Mouse (Mus musculus) embryo, embryonic 10.5 days (tissue): ENCODE data around the gene Stip1.
"Not testable (repeated sequence)": the region's sequence is repeated elsewhere in the genome, so short reads cannot be mapped to it uniquely, and the experiment has no call there.

Experiments used
- DNase-seq: peaks from one replicate; pipeline ENCODE4 v3.0.0-alpha.2; 2015; ENCODE audit warnings: low spot score

Gene Stip1

GRCm38 (mm10) chr19:7014481-7015135 is 25.2 kb downstream of the Stip1 start:
- DNase-seq, result no peak

GRCm38 (mm10) chr19:7013984-7014383 is 25.8 kb downstream of the Stip1 start:
- DNase-seq, result no peak

DNA sequence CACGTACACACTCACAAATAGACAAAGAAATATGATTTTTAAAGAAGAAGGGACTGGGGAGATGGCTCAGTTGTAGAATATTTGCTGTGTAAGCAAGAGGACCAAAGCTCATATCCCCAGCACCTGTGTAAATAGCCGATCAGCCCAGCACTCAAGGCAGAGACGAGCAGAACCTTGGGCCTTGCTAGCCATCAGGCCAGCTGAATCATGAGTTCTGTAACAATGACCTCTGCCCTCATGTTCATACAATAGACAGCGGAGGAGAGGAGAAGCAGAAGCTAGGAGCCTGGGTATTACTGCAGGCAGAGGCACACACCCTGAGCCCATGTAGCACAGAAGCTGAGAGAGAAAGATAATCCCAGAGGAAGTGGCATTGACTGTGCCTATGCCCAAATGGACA is 27.3 kb downstream of the Stip1 start:
- DNase-seq, result no peak

DNA sequence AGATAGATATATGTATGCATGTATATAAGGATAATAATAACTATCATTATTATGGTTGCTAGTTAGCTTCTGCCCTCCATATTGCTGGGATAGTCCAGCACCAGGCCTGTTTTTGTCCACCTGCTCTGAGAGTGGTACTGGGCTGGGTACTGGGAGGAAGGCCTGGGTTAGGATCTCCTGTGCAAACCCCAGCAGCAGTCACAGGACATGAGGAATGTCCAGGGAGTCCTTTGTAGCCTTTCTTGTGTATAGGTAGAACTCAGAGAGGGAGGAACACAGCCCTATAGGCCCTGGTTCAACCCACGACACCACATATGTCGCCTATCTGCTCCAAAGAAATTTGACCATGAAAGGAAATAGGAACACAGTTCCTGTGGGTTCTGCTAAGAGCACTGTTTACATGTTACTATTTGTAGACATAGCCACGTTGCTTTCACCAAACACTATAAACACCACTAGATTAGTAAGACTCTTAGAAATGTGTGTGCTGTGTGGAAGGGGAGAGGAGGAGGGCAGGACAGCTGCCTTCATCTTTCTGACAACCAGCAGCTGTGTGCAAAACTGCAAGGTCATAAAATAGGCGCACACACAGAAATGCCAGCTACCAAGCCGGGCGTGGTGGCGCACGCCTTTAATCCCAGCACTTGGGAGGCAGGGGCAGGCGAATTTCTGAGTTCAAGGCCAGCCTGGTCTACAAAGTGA is 32.7 kb downstream of the Stip1 start:
- DNase-seq, result no peak

DNA sequence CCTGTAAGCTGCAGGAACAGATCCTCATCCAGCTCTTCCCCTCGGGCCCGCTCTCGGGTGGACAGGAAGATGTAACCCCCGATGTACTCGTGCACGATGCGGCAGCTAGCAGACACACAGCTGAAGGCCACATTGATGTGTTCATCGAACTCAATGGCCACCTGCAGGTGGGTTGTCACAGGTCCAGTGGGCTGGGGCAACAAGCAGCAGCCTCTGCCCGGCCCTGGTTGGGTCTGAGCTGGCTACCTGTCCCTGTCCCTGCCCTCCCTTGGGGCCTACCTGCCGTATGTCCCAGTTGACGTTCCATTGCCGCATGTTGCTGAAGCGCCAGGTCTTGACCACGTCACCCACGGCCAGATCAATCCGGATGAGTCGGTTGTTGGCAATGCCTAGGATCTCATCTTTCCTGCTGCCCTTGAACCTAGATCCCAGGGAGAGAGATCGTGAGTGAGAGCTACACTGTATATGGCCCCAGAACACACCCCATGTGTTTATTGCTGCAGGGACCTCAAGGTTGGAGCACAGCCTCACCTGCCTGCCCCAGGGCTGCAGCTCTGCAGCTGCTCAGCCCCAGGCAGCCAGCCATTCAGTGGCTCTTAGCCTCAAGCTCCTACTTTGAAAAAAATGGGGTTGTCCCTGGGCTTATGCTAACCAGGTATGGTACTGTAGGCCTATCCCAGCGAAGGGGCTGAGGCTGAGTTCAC is 40.3 kb downstream of the Stip1 start:
- DNase-seq, result no peak

GRCm38 (mm10) chr19:6997721-6998290 is 42.0 kb downstream of the Stip1 start:
- no peak for DNase-seq

- DNase-seq, result peak; percentile 96
Measured at GRCm38 (mm10) chr19:6996006-6996405, 43.8 kb downstream of the Stip1 start, which contains the start of the genes Nudt22 and Trpt1. Gene Nudt22 (minus strand): TSS chr19:6996117. Gene Trpt1 (plus strand): TSS chr19:6996131.

DNA sequence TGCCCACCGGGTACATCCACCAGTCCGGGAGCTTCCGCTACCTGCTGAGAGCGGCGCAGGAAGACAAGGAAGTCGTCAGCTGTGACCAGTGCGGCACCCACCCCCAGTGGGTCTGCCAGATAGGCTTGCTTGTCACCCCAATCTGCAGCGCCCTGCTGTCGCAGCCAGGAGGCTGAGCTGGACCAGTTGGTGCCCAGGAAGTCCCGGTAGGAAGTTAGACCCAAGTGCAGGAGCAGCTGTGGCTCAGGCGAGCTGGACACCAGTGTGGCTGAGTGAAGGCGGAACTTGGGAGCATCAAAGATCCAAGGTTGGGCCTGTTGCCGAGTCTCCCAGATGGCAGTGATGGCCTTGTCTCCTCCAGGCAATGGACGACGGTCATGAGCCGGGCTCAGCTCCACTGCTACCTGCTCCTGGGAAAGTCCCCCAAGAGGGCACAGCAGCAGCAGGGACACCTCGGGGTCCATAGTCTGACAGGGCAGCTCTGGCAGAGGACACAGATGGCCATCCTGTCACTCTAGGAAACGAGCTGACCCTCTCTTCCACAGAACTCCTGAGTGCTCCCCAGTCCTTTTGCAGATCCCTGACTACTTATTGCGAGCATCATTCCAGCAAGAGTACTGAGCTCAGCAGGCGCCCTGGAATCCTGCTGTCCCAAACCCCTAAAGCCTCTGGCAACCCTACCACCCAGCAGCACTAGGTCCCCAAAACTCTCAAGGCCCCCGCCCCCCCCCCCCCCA is 44.3 kb downstream of the Stip1 start:
- DNase-seq, result no peak

GRCm38 (mm10) chr19:6994489-6994888 is 45.3 kb downstream of the Stip1 start:
- DNase-seq, result no peak

DNA sequence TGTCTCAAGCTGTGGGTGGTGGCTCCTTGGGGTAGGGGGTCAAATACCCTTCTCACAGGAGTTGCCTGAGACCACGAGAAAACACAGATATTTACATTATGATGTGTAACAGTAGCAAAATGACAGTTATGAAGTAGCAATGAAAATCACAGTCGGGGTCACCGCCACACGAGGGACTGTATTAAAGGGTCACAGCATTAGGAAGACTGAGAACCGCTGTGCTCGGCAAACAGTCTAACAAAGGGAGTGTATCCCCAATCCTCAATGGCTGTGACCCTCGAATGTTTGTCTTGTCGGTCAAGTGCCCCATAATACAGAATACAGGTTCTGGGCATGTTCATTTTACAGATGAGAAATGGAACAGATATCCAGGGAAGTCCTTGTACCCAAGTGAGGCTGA is 45.8 kb downstream of the Stip1 start:
- DNase-seq, result no peak

- no peak for DNase-seq
Measured at GRCm38 (mm10) chr19:6993011-6993770, 46.6 kb downstream of the Stip1 start.

GRCm38 (mm10) chr19:6992011-6992858 is 47.5 kb downstream of the Stip1 start, which contains the start of gene Dnajc4:
Gene Dnajc4 (minus strand): TSS chr19:6992572.
- peak; percentile 100 for DNase-seq

- DNase-seq, result not testable (repeated sequence)
Measured at GRCm38 (mm10) chr19:6991166-6991565, 48.6 kb downstream of the Stip1 start.

GRCm38 (mm10) chr19:6990712-6991111 is 49.1 kb downstream of the Stip1 start:
- no peak for DNase-seq

- no peak for DNase-seq
Measured at GRCm38 (mm10) chr19:6989251-6989650, 50.5 kb downstream of the Stip1 start.

DNA sequence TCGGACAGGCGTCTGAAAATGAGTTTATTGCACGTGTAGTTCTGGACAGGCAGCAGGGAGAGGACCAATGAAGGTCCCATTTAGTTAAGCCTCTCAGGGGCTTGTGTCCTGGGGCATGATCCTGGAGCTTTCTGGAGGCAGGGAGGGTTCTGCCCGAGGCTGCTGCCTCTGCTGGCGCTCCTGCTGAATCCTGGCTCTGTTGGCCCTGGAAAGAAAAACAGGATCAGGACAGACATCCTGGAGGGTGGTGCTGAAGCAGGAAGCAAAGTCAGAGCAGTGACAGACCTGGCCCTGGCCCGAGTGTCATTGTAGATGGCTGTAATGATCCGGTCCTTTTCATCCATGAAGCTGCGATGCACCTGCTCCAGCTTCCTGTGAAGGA is 51.9 kb downstream of the Stip1 start:
- no peak for DNase-seq

DNA sequence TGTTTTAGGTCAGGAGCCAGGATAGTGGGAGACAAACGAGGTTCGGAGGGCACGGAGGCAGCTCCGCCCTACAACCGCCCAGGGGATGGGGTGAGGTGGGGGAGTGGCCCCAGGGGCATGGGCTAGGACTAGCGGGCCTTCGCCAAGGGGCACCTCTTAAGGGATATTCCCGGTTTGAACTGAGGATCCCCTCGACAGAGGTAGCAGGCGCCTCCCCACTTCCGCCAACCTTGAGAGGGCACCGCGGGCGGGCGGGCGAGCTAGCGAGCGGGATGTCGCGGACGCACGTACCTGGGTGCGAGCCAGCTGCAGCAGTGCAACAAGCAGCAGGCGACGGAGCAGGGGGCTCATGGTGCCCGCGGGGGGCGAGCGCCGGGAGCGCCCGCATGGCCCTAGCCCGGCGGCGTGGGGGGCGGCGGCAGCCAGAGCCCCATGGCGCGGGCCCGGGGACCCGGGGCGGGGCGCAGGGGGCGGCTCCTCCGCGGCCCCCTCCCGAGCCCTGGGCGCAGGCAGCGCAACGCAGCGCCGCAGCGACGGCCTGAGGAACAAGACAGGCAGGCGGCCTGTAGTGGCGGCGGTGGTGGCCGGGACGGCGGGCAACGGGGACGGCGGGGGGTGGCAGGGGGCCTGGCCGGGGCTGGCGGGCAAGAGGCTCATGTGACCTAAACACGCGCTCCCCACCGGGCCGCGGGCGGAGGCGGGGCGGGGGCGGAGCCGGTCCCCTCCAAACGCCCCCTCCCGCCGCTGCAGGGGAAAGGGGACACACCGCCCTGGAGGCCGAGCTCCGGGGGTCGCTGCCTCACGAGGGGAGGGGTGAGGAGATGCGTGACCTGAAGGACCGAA is 52.5 kb downstream of the Stip1 start, which contains the start of gene Vegfb:
TSS of gene Vegfb (minus strand) at position 591 of the 843 bp plus-strand sequence.
- peak; percentile 75 for DNase-seq

- DNase-seq, result no peak
Measured at GRCm38 (mm10) chr19:6985951-6986708, 53.6 kb downstream of the Stip1 start.
